Mouse (Mus musculus): ENCODE data around the gene Kat7. TPM values are rescaled to one million over a fixed set of nuclear protein-coding genes. Genes with fewer than 3 reads are reported as not detected.

Gene Kat7
- polyA plus RNA-seq, 1 experiment from 2014 or later = 30.7 TPM

GRCm38 (mm10) chr11:95264455-95265013 lies 45.5 kb downstream of the Kat7 start:
- Histone ChIP-seq H3K4me1 (ENCODE audit: insufficient read depth, low read depth, low read length) (no peaks in the 10 kb centered on the region), H3K4me2 (replicated peaks; ENCODE audit: low read depth, low read length) (no peak overlapping the region), H3K4me3 (ENCODE audit: low read depth, low read length) (no peak overlapping the region), H3K9me3 (ENCODE audit: low read length) (no peaks in the 10 kb centered on the region), H3K27me3 (replicated peaks; ENCODE audit: insufficient read depth, low read length) (no peaks in the 10 kb centered on the region), H3K9ac (replicated peaks; ENCODE audit: low read depth) (no peak overlapping the region), H3K27ac (ENCODE audit: low read length) (peak overlapping the region; percentile 65), H3K36me3 (ENCODE audit: insufficient read depth, low read length) (no peaks in the 10 kb centered on the region)
- WGBS = 70% methylated on average over 4 of the region's 4 CpGs
- ATAC-seq (no peak), DNase-seq (ENCODE audit: low spot score) (peak; percentile 61)
- no peak for TF ChIP-seq EP300 (IDR thresholded peaks at IDR 0.05)
- TF ChIP-seq CTCF (IDR thresholded peaks at IDR 0.05) = no peak

- Histone ChIP-seq H3K4me2 (replicated peaks; ENCODE audit: low read depth, low read length) (no peak overlapping the region), H3K4me3 (ENCODE audit: low read depth, low read length) (no peak overlapping the region), H3K36me3 (ENCODE audit: insufficient read depth, low read length) (no peaks in the 10 kb centered on the region), H3K9me3 (ENCODE audit: low read length) (no peaks in the 10 kb centered on the region), H3K4me1 (ENCODE audit: insufficient read depth, low read depth, low read length) (no peaks in the 10 kb centered on the region), H3K9ac (replicated peaks; ENCODE audit: low read depth) (no peak overlapping the region), H3K27me3 (replicated peaks; ENCODE audit: insufficient read depth, low read length) (no peaks in the 10 kb centered on the region), H3K27ac (ENCODE audit: low read length) (peak overlapping the region; percentile 65)
- ATAC-seq = peak; percentile 48
- DNase-seq (ENCODE audit: low spot score) = peak; percentile 87
- WGBS = 42% methylated on average over 11 of the region's 11 CpGs
- TF ChIP-seq CTCF (IDR thresholded peaks at IDR 0.05) (no peak), EP300 (IDR thresholded peaks at IDR 0.05) (peak; percentile 15; the same call in 1 of the 2 replicates)
These were observed 46.1 kb downstream of the Kat7 start for GRCm38 (mm10) chr11:95263816-95264454.

GRCm38 (mm10) chr11:95261178-95261751 lies 48.8 kb downstream of the Kat7 start, which contains the start of gene Tac4:
TSS of gene Tac4 (plus strand) at chr11:95261529.
- no peaks in the 10 kb centered on the region for H3K27me3 ChIP-seq (replicated peaks; ENCODE audit: insufficient read depth, low read length)
- TF ChIP-seq EP300 (IDR thresholded peaks at IDR 0.05) = no peak
- no peak for TF ChIP-seq CTCF (IDR thresholded peaks at IDR 0.05)
- H3K4me1 ChIP-seq (ENCODE audit: insufficient read depth, low read depth, low read length) = no peaks in the 10 kb centered on the region
- DNase-seq (ENCODE audit: low spot score) (no peak), ATAC-seq (no peak)
- H3K4me3 ChIP-seq (ENCODE audit: low read depth, low read length) = no peak within 1 kb of the TSS
- no peak within 1 kb of the TSS for H3K27ac ChIP-seq (ENCODE audit: low read length)
- H3K9ac ChIP-seq (replicated peaks; ENCODE audit: low read depth) = no peak within 1 kb of the TSS
- 53% methylated on average over 5 of the region's 5 CpGs for WGBS
- H3K36me3 ChIP-seq (ENCODE audit: insufficient read depth, low read length) = no peaks in the 10 kb centered on the region
- no peaks in the 10 kb centered on the region for H3K9me3 ChIP-seq (ENCODE audit: low read length)
- no peak within 1 kb of the TSS for H3K4me2 ChIP-seq (replicated peaks; ENCODE audit: low read depth, low read length)

GRCm38 (mm10) chr11:95259088-95259849 lies 50.8 kb downstream of the Kat7 start:
- peak; percentile 100 for TF ChIP-seq CTCF (IDR thresholded peaks at IDR 0.05)
- peak; percentile 66 for TF ChIP-seq EP300 (IDR thresholded peaks at IDR 0.05)
- Histone ChIP-seq H3K4me1 (ENCODE audit: insufficient read depth, low read depth, low read length) (no peaks in the 10 kb centered on the region), H3K9me3 (ENCODE audit: low read length) (no peaks in the 10 kb centered on the region), H3K9ac (replicated peaks; ENCODE audit: low read depth) (peak overlapping the region; percentile 44), H3K4me2 (replicated peaks; ENCODE audit: low read depth, low read length) (peak overlapping the region; percentile 83), H3K27me3 (replicated peaks; ENCODE audit: insufficient read depth, low read length) (no peaks in the 10 kb centered on the region), H3K36me3 (ENCODE audit: insufficient read depth, low read length) (no peaks in the 10 kb centered on the region), H3K27ac (ENCODE audit: low read length) (peak overlapping the region; percentile 74), H3K4me3 (ENCODE audit: low read depth, low read length) (peak overlapping the region; percentile 49)
- WGBS = 1% methylated on average over 72 of the region's 73 CpGs
- DNase-seq (ENCODE audit: low spot score) (peak; percentile 93), ATAC-seq (peak; percentile 82)

- no peaks in the 10 kb centered on the region for H3K36me3 ChIP-seq (ENCODE audit: insufficient read depth, low read length)
- H3K9me3 ChIP-seq (ENCODE audit: low read length) = no peaks in the 10 kb centered on the region
- no peaks in the 10 kb centered on the region for H3K4me1 ChIP-seq (ENCODE audit: insufficient read depth, low read depth, low read length)
- peak overlapping the region; percentile 66 for H3K27ac ChIP-seq (ENCODE audit: low read length)
- TF ChIP-seq EP300 (IDR thresholded peaks at IDR 0.05) = no peak
- peak; percentile 74 for TF ChIP-seq CTCF (IDR thresholded peaks at IDR 0.05)
- peak; percentile 91 for DNase-seq (ENCODE audit: low spot score)
- peak overlapping the region; percentile 83 for H3K4me2 ChIP-seq (replicated peaks; ENCODE audit: low read depth, low read length)
- peak overlapping the region; percentile 49 for H3K4me3 ChIP-seq (ENCODE audit: low read depth, low read length)
- peak overlapping the region; percentile 44; the same call in 1 of the 2 replicates for H3K9ac ChIP-seq (replicated peaks; ENCODE audit: low read depth)
- 2% methylated on average over 24 of the region's 26 CpGs for WGBS
- H3K27me3 ChIP-seq (replicated peaks; ENCODE audit: insufficient read depth, low read length) = no peaks in the 10 kb centered on the region
- ATAC-seq = peak; percentile 78
These were observed 51.6 kb downstream of the Kat7 start for GRCm38 (mm10) chr11:95258490-95258889.

- H3K36me3 ChIP-seq (ENCODE audit: insufficient read depth, low read length) = no peaks in the 10 kb centered on the region
These were observed 52.1 kb downstream of the Kat7 start for GRCm38 (mm10) chr11:95257930-95258329.

More at GRCm38 (mm10) chr11:95257930-95258329, 52.1 kb downstream of the Kat7 start:
- no peak for DNase-seq (ENCODE audit: low spot score)
- no peak overlapping the region for H3K4me2 ChIP-seq (replicated peaks; ENCODE audit: low read depth, low read length)
- no peaks in the 10 kb centered on the region for H3K27me3 ChIP-seq (replicated peaks; ENCODE audit: insufficient read depth, low read length)
- TF ChIP-seq EP300 (IDR thresholded peaks at IDR 0.05) (no peak), CTCF (IDR thresholded peaks at IDR 0.05) (no peak)
- no peaks in the 10 kb centered on the region for H3K4me1 ChIP-seq (ENCODE audit: insufficient read depth, low read depth, low read length)
- WGBS = 28% methylated on average over 4 of the region's 4 CpGs
- no peak overlapping the region for H3K4me3 ChIP-seq (ENCODE audit: low read depth, low read length)
- H3K9me3 ChIP-seq (ENCODE audit: low read length) = no peaks in the 10 kb centered on the region
- no peak overlapping the region for H3K9ac ChIP-seq (replicated peaks; ENCODE audit: low read depth)
- ATAC-seq = no peak
- no peak overlapping the region for H3K27ac ChIP-seq (ENCODE audit: low read length)

Data from lung, postnatal 0 days (tissue).